ENCODE assay signal across 8 mouse cellular contexts in the genomic region with DNA sequence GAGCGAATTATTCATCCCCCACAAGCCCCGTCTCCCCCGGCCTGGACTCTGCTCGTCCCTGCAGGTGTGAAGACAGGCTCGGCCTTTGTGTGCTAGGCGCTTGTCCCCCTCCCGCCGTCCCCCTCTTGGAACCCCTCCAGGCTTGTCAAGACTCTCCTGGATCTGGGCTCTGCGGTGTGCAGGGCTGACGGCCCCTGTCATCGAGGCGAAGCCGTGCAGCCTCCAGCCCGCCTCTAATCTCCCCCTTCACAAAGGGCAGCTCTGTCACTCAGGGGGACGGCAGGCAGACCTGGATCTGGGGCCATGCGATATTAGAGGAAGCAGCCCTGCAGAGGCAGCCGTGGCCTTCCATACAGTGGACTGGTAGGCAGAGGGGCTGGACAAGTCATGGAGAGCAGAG. TPM values are rescaled to one million over a fixed set of nuclear protein-coding genes. Genes with fewer than 3 reads are reported as not detected.
DNase-seq lines count a peak whose midpoint lies in the region; ATAC-seq and TF ChIP-seq lines count a peak whose summit lies in the region.

No protein-coding gene starts in this region.

- no peaks in the 10 kb centered on the region for H3K27me3 ChIP-seq in forebrain, postnatal 0 days (ENCODE audit: insufficient read depth, low read length)
- peaks cover 59% of the 10 kb centered on the region for H3K27me3 ChIP-seq in liver, embryonic 13.5 days

- H3K36me3 ChIP-seq in forebrain, postnatal 0 days (ENCODE audit: insufficient read depth), result no peaks in the 10 kb centered on the region
- no peaks in the 10 kb centered on the region for H3K36me3 ChIP-seq in liver, embryonic 13.5 days

- peak overlapping the region; percentile 39 for H3K4me2 ChIP-seq in forebrain, postnatal 0 days (ENCODE audit: low read depth)
- peak overlapping the region; percentile 30; the same call in 1 of the 2 replicates for H3K4me2 ChIP-seq in liver, embryonic 13.5 days

- DNase-seq in cerebellum, postnatal 10 days, result peak; percentile 56 to 61
- DNase-seq in cerebellum, adult 11-12 months, result no peak
- DNase-seq in MN1 (ENCODE audit: low spot score), result peak; percentile 47
- DNase-seq in forebrain, postnatal 0 days, result peak; percentile 12
- DNase-seq in liver, embryonic 13.5 days, result no peak
- DNase-seq in gastrocnemius, postnatal 4 days (ENCODE audit: low spot score in 2 of 2), result no peak
- DNase-seq in layer of hippocampus, postnatal 10 days (ENCODE audit: low spot score in 2 of 2), result no peak

- H3K9ac ChIP-seq in forebrain, postnatal 0 days, result no peak overlapping the region
- H3K9ac ChIP-seq in liver, embryonic 13.5 days, result no peak overlapping the region

- no peak for TF ChIP-seq CTCF in forebrain, postnatal 0 days (IDR thresholded peaks at IDR 0.05; ENCODE audit: low read depth)

- H3K4me1 ChIP-seq in forebrain, postnatal 0 days (ENCODE audit: insufficient read depth), result peaks cover 4% of the 10 kb centered on the region; the same call in 1 of the 2 replicates
- peaks cover 17% of the 10 kb centered on the region for H3K4me1 ChIP-seq in liver, embryonic 13.5 days (replicated peaks)

- no peak overlapping the region for H3K27ac ChIP-seq in forebrain, postnatal 0 days (ENCODE audit: low read depth, low read length)
- no peak overlapping the region for H3K27ac ChIP-seq in liver, embryonic 13.5 days

- no peak overlapping the region for H3K4me3 ChIP-seq in forebrain, postnatal 0 days (ENCODE audit: low read depth, low read length)
- no peak overlapping the region for H3K4me3 ChIP-seq in liver, embryonic 13.5 days (replicated peaks)

- ATAC-seq in forebrain, postnatal 0 days, result peak; percentile 53
- ATAC-seq in liver, embryonic 13.5 days (ENCODE audit: low read depth), result peak; percentile 50
- no peak for ATAC-seq in activated CD4-positive, CD25-positive, alpha-beta regulatory T cell, adult 4 months

- WGBS in forebrain, postnatal 0 days, result 1% methylated on average over 17 of the region's 17 CpGs
- WGBS in liver, embryonic 13.5 days (ENCODE audit: insufficient replicate concordance), result 12% methylated on average over 17 of the region's 17 CpGs

- H3K9me3 ChIP-seq in forebrain, postnatal 0 days (ENCODE audit: low read length), result no peaks in the 10 kb centered on the region
- H3K9me3 ChIP-seq in liver, embryonic 13.5 days (replicated peaks), result no peaks in the 10 kb centered on the region

RNA-seq across cellular contexts. Expression of a gene that starts 47.8 kb away (rescaled TPM):
- 156 and 192 TPM in 2 replicates for total RNA-seq in forebrain, postnatal 0 days (2014; rRNA removed)
- 242 and 248 TPM in 2 replicates for polyA plus RNA-seq in forebrain, postnatal 0 days (2015; fragmentation: Nextera tagmentation; extraction: Ambion mirVana)
- 198 and 228 TPM in 2 replicates for polyA plus RNA-seq in liver, embryonic 13.5 days (2015; fragmentation: Nextera tagmentation; extraction: Ambion mirVana)
- 100 to 1,000 TPM; 101 to 110 TPM for total RNA-seq in gastrocnemius, postnatal 4 days (2021)
- 100 to 1,000 TPM; 100 to 113 TPM for polyA plus RNA-seq in activated CD4-positive, CD25-positive, alpha-beta regulatory T cell, adult 4 months (2017; shearing (Covaris generic))
- 100 to 1,000 TPM; 168 to 180 TPM for total RNA-seq in layer of hippocampus, postnatal 10 days (2021)

Comparison
In these comparisons a context has a peak if more than half of its experiments do, and no peak if none do; other contexts are left out.
1. DNase-seq: peak in cerebellum, postnatal 10 days (2 of 2), MN1 (single experiment) and forebrain, postnatal 0 days (single experiment); none in cerebellum, adult 11-12 months (single experiment), liver, embryonic 13.5 days (single experiment), gastrocnemius, postnatal 4 days (0 of 2) and layer of hippocampus, postnatal 10 days (0 of 2).